ENCODE assay signal across 8 mouse cellular contexts in genomic region chr9:104001921-104002859, GRCm38 (mm10). TPM values are rescaled to one million over a fixed set of nuclear protein-coding genes. Genes with fewer than 3 reads are reported as not detected.
A peak's percentile ranks its signal among the peaks of the same experiment; 100 is the strongest.
DNase-seq lines count a peak whose midpoint lies in the region; ATAC-seq and TF ChIP-seq lines count a peak whose summit lies in the region.

TSS of gene Nphp3 (plus strand) at chr9:104002544.

- TF ChIP-seq CTCF in bone marrow macrophage, adult 2 months (IDR thresholded peaks at IDR 0.05; ENCODE audit: low read depth, low read length): no peak
- TF ChIP-seq CTCF in embryonic fibroblast, embryonic 13.5 days (IDR thresholded peaks at IDR 0.05; ENCODE audit: borderline replicate concordance, insufficient read depth, low read length): no peak

- H3K4me3 ChIP-seq in bone marrow macrophage, adult 2 months (ENCODE audit: insufficient read depth, low read length): peak within 1 kb of the TSS; percentile 65
- H3K4me3 ChIP-seq in embryonic fibroblast, embryonic 13.5 days (ENCODE audit: insufficient read depth, low read length): peak within 1 kb of the TSS; percentile 66
- H3K4me3 ChIP-seq in kidney, embryonic 14.5 days (ENCODE audit: low read length): peak within 1 kb of the TSS; percentile 73
- peak within 1 kb of the TSS; percentile 81 for H3K4me3 ChIP-seq in limb, embryonic 15.5 days

- peak; percentile 100 for DNase-seq in A20 (ENCODE audit: low read depth, low spot score)
- peak; percentile 100 for DNase-seq in heart, adult 9 months (ENCODE audit: low spot score in 2 of 2)
- peak; percentile 98 to 100 for DNase-seq in monocyte, adult 2 months (ENCODE audit: low read depth in 1 of 2, low spot score in 2 of 2)
- DNase-seq in spleen, postnatal 36 days (ENCODE audit: low spot score in 2 of 2): peak; percentile 99 to 100

- H3K27me3 ChIP-seq in kidney, embryonic 14.5 days (ENCODE audit: control insufficient read depth, insufficient read depth, low read length): no peaks in the 10 kb centered on the region
- peaks cover 7% of the 10 kb centered on the region; the same call in 1 of the 2 replicates for H3K27me3 ChIP-seq in limb, embryonic 15.5 days

- peak within 1 kb of the TSS; percentile 65 for H3K4me2 ChIP-seq in kidney, embryonic 14.5 days (replicated peaks; ENCODE audit: low read depth, low read length)
- H3K4me2 ChIP-seq in limb, embryonic 15.5 days: peak within 1 kb of the TSS; percentile 69

- peaks cover 7% of the 10 kb centered on the region; the same call in 1 of the 2 replicates for H3K36me3 ChIP-seq in kidney, embryonic 14.5 days (ENCODE audit: control insufficient read depth, insufficient read depth, low read length)
- peaks cover 17% of the 10 kb centered on the region for H3K36me3 ChIP-seq in limb, embryonic 15.5 days

- peak within 1 kb of the TSS; percentile 70 for H3K9ac ChIP-seq in kidney, embryonic 14.5 days (ENCODE audit: low read depth, low read length)
- peak within 1 kb of the TSS; percentile 70 for H3K9ac ChIP-seq in limb, embryonic 15.5 days

- 1% methylated on average over 55 of the region's 55 CpGs for WGBS in kidney, embryonic 14.5 days
- under 1% methylated on average over 54 of the region's 55 CpGs for WGBS in limb, embryonic 15.5 days

- H3K9me3 ChIP-seq in kidney, embryonic 14.5 days (ENCODE audit: control insufficient read depth, low read length): no peaks in the 10 kb centered on the region
- no peaks in the 10 kb centered on the region for H3K9me3 ChIP-seq in limb, embryonic 15.5 days

- peak within 1 kb of the TSS; percentile 63 for H3K27ac ChIP-seq in bone marrow macrophage, adult 2 months (ENCODE audit: insufficient read depth, low read depth, low read length)
- H3K27ac ChIP-seq in embryonic fibroblast, embryonic 13.5 days (ENCODE audit: insufficient read depth, low read length): peak within 1 kb of the TSS; percentile 80
- H3K27ac ChIP-seq in kidney, embryonic 14.5 days (ENCODE audit: low read depth, low read length): peak within 1 kb of the TSS; percentile 86
- peak within 1 kb of the TSS; percentile 93 for H3K27ac ChIP-seq in limb, embryonic 15.5 days

- no peak for TF ChIP-seq POLR2A in bone marrow macrophage, adult 2 months (IDR thresholded peaks at IDR 0.05; ENCODE audit: borderline replicate concordance, low read depth, low read length)
- TF ChIP-seq POLR2A in embryonic fibroblast, embryonic 13.5 days (IDR thresholded peaks at IDR 0.05; ENCODE audit: low read depth, low read length): peak; percentile 89

- H3K4me1 ChIP-seq in bone marrow macrophage, adult 2 months (ENCODE audit: control insufficient read depth, insufficient read depth, low read length): peaks cover 3% of the 10 kb centered on the region; the same call in 1 of the 2 replicates
- peaks cover 6% of the 10 kb centered on the region; the same call in 1 of the 2 replicates for H3K4me1 ChIP-seq in embryonic fibroblast, embryonic 13.5 days (ENCODE audit: control insufficient read depth, insufficient read depth, low read length)
- H3K4me1 ChIP-seq in kidney, embryonic 14.5 days (ENCODE audit: control insufficient read depth, insufficient read depth, low read length): peaks cover 4% of the 10 kb centered on the region; the same call in 1 of the 2 replicates
- H3K4me1 ChIP-seq in limb, embryonic 15.5 days: peaks cover 14% of the 10 kb centered on the region

- peak; percentile 97 for ATAC-seq in kidney, embryonic 14.5 days (ENCODE audit: low FRiP score, low TSS enrichment)
- ATAC-seq in limb, embryonic 15.5 days (ENCODE audit: insufficient number of reproducible peaks, low FRiP score, low TSS enrichment, low read depth): peak; percentile 99

RNA-seq across cellular contexts. Expression of gene Nphp3, which starts in this region (rescaled TPM):
- polyA plus RNA-seq in bone marrow macrophage, adult 2 months (2012; ENCODE audit: insufficient read depth, insufficient read length, missing spikeins): 2.6 and 2.9 TPM in 2 replicates
- polyA plus RNA-seq in embryonic fibroblast, embryonic 13.5 days (2011; ENCODE audit: insufficient read length, low read depth, missing spikeins): 12.4 and 15.8 TPM in 2 replicates
- 4.5 and 7.3 TPM in 2 replicates for polyA plus RNA-seq in kidney, embryonic 14.5 days (2014; fragmentation: Nextera tagmentation; extraction: Ambion mirVana)
- 4.2 and 5.7 TPM in 2 replicates for polyA plus RNA-seq in limb, embryonic 15.5 days (2015; fragmentation: Nextera tagmentation; extraction: Ambion mirVana)

Comparison
In these comparisons a context has a peak if more than half of its experiments do, and no peak if none do; other contexts are left out.
1. Peak in every context shown above with its lines: DNase-seq, ATAC-seq, H3K4me3 ChIP-seq and H3K27ac ChIP-seq.